Mouse (Mus musculus) left cerebral cortex, adult 2 months (tissue): ENCODE measurements around the gene Rpl10-ps3. TPM values are rescaled to one million over a fixed set of nuclear protein-coding genes. Genes with fewer than 3 reads are reported as not detected.

Source experiments
- DNase-seq, 2 experiments: peaks; one replicate each; pipeline ENCODE4 v3.0.0; 2021 to 2022; ENCODE audit warnings: low spot score in 2 of 2, mixed read lengths in 1 of 2; ENCODE audit errors: extremely low spot score in 1 of 2
- H3K27ac ChIP-seq: fragments of 200-600 bp; 2 replicates; pipeline ENCODE4 v1.8.1; 2022
- H3K4me3 ChIP-seq: fragments of 200-600 bp; 2 replicates; pipeline ENCODE4 v1.8.1; 2022
- CTCF ChIP-seq: fragments of 200-600 bp; IDR thresholded peaks from 2 replicates; pipeline ENCODE4 v1.8.1; 2022; ENCODE audit warnings: antibody characterized with exemption, mild to moderate bottlenecking, moderate library complexity
- intact Hi-C: fragments of 180-260 bp; cut with DNase I; formaldehyde crosslinking; loops from one replicate; pipeline ENCODE4 v1.15.1; 2025
- total RNA-seq, 2 experiments: library from RNA; stranded (reverse); gene quantifications; 2 replicates each; pipeline ENCODE4 v1.2.3; 2021

The Rpl10-ps3 gene
- total RNA-seq, 2 experiments from 2014 or later: 337 to 355 TPM

- no peak overlapping the region for H3K4me3 ChIP-seq
- TF ChIP-seq CTCF: no peak
- no peak for DNase-seq
- no peak overlapping the region for H3K27ac ChIP-seq
- intact Hi-C loops: no loop called here
Observed at GRCm38 (mm10) chr9:50349156-50349555, 4.4 kb upstream of the Rpl10-ps3 start.

GRCm38 (mm10) chr9:50348256-50348655 lies 3.5 kb upstream of the Rpl10-ps3 start:
- intact Hi-C loops: no loop called here
- no peak for DNase-seq
- no peak for TF ChIP-seq CTCF
- Histone ChIP-seq H3K4me3 (no peak overlapping the region), H3K27ac (no peak overlapping the region)

DNA sequence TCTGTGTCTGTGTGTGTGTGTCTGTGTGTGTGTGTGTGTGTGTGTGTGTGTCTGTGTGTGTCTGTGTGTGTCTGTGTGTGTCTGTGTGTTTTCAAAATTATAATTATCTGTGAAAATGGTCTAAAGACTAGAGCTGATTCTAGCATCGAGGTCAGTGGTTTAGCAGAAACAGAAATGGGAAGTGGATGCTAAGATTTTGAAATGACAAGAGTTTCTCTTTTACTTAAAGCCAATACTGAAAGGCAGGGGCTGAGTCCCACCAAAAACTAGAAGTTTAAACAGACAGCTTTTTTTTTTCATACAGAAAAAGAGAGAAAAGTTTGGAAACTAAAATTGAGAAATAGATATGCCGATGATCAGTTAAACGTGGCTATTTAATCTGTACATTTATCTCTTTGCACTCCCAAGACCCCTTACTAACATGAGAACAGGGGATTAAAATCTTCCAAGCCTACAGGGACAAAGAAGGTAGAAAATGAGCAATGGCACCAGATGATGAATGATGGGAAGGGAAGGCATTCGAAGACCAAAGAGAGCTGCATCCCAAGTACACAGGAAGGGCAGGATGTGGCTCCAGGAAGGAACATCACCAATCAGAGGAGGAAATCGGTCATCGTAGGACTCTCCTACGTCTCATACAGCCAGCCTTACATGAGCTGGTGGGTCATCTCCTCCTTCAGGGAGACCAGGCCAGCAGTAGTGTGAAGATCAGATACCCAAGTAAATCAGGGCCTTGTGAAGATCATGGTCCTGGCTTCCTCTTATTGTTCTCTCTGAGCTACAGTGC lies 9.0 kb downstream of the Rpl10-ps3 start:
- intact Hi-C loops: no loop called here

DNA sequence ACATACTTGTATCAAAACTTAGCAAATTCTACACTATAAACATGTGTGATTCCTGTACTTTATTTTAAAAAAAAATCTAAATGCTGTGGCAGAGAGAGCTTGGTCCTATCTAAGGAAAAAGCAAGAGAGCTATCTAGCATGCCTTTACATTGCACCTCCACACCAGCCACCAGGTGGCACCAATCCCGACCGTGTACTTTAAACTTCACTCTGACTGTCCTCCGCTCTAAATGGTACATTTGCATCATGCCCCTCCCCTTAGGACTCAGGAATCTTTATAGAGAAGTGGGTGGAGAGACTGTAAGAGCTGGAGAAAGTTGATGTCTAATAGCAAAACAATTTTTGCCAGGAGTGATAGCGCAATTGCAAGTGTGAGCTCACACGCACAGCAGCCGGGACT lies 11.4 kb downstream of the Rpl10-ps3 start:
- peak; percentile 19 to 49 for DNase-seq
- Histone ChIP-seq H3K27ac (no peak overlapping the region), H3K4me3 (no peak overlapping the region)
- TF ChIP-seq CTCF: peak; percentile 67
- intact Hi-C loops: no loop called here

More for the DNA sequence above, 9.0 kb downstream of the Rpl10-ps3 start:
- H3K27ac ChIP-seq: no peak overlapping the region
- DNase-seq: no peak
- no peak overlapping the region for H3K4me3 ChIP-seq
- TF ChIP-seq CTCF: no peak

- DNase-seq: no peak
- Histone ChIP-seq H3K27ac (no peak overlapping the region), H3K4me3 (no peak overlapping the region)
- TF ChIP-seq CTCF: no peak; the same call in 1 of the 2 replicates
- intact Hi-C loops: loop anchor here (5.0 kb wide), 1 partner anchor 827 kb away; no protein-coding TSS in a partner anchor
Observed at GRCm38 (mm10) chr9:50324355-50325225, 20.2 kb downstream of the Rpl10-ps3 start.

- peak; percentile 44 for TF ChIP-seq CTCF
- intact Hi-C loops: loop anchor here (5.0 kb wide), 1 partner anchor 823 kb away; no protein-coding TSS in a partner anchor
- no peak for DNase-seq
- Histone ChIP-seq H3K4me3 (no peak overlapping the region), H3K27ac (no peak overlapping the region)
Observed at GRCm38 (mm10) chr9:50320729-50321128, 24.0 kb downstream of the Rpl10-ps3 start.

DNA sequence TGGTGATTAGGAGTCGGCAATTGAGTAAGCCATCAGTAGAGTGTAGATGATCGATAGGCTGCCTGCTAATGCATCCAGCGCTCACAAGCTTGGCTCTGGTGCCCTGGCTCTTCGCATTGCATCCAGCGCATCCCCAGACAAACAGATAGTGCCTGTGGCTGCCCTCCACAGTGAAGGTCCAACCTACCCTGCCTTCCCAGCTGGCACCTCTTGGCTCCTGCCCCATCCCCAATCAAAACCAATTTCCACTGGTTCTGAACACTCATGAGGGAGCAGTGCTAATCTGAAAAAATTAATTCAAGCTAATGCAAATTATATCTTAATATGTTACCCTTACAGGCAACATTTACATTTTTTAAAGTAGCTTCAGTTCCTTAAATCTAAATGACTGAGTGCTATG lies 25.3 kb downstream of the Rpl10-ps3 start:
- intact Hi-C loops: no loop called here
- no peak overlapping the region for H3K4me3 ChIP-seq
- no peak overlapping the region for H3K27ac ChIP-seq
- TF ChIP-seq CTCF: no peak
- no peak for DNase-seq

GRCm38 (mm10) chr9:50317299-50317698 lies 27.5 kb downstream of the Rpl10-ps3 start:
- H3K4me3 ChIP-seq: no peak overlapping the region
- TF ChIP-seq CTCF: no peak
- intact Hi-C loops: no loop called here
- H3K27ac ChIP-seq: no peak overlapping the region
- DNase-seq: no peak

DNA sequence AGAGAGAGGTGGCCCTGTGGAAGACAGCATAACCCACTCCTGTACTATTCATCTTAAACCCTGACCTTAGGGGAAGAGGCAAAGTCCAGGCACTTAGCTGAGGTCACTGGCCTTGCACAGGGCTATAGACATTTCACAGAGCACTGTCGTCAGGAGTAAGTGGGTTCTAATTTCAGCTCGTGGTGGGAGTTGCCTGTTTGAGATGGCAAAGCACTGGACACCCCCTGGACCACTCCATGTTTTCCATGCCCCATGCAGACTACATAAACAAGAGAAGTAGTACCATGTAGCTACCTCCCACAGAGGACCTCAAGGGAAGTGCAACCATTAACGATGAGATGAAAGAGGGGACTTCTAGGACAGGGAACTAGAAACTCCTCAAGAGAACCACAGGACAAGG lies 29.1 kb downstream of the Rpl10-ps3 start:
- Histone ChIP-seq H3K27ac (no peak overlapping the region), H3K4me3 (no peak overlapping the region)
- no peak for TF ChIP-seq CTCF
- intact Hi-C loops: no loop called here
- DNase-seq: no peak

GRCm38 (mm10) chr9:50311036-50311545 lies 33.7 kb downstream of the Rpl10-ps3 start:
- no peak for TF ChIP-seq CTCF
- intact Hi-C loops: no loop called here
- Histone ChIP-seq H3K4me3 (no peak overlapping the region), H3K27ac (no peak overlapping the region)
- DNase-seq: no peak

- DNase-seq: peak; percentile 27 to 32
- peak overlapping the region; percentile 67 for H3K27ac ChIP-seq
- no peak for TF ChIP-seq CTCF
- intact Hi-C loops: no loop called here
- H3K4me3 ChIP-seq: no peak overlapping the region
Observed at GRCm38 (mm10) chr9:50305666-50306402, 38.9 kb downstream of the Rpl10-ps3 start.
